Mouse (Mus musculus) adrenal gland, postnatal 4 days (tissue): ENCODE measurements around the gene Cpa5. TPM values are rescaled to one million over a fixed set of nuclear protein-coding genes. Genes with fewer than 3 reads are reported as not detected.

Experiments
- DNase-seq, 2 experiments: peaks; one replicate each; pipeline ENCODE4 v3.0.0; 2021 to 2022; ENCODE audit warnings: low spot score in 2 of 2, mixed read lengths in 2 of 2
- total RNA-seq, 2 experiments: library from RNA; stranded (reverse); gene quantifications; 2 replicates each; pipeline ENCODE4 v1.2.3; 2021

Gene Cpa5
- total RNA-seq, 2 experiments from 2014 or later, result not detected

- no peak for DNase-seq
These were observed 33.1 kb downstream of the Cpa5 start for GRCm38 (mm10) chr6:30643694-30644460.

- DNase-seq, result no peak
These were observed 33.7 kb downstream of the Cpa5 start for GRCm38 (mm10) chr6:30644462-30644861.

GRCm38 (mm10) chr6:30645379-30645778, 34.6 kb downstream of the Cpa5 start:
- DNase-seq, result no peak

GRCm38 (mm10) chr6:30649651-30650296, 39.0 kb downstream of the Cpa5 start:
- DNase-seq, result no peak

GRCm38 (mm10) chr6:30652425-30653188, 41.8 kb downstream of the Cpa5 start:
- DNase-seq, result no peak

- no peak for DNase-seq
These were observed 42.7 kb downstream of the Cpa5 start for GRCm38 (mm10) chr6:30653518-30653917.

- DNase-seq, result no peak
These were observed 43.6 kb downstream of the Cpa5 start for GRCm38 (mm10) chr6:30654402-30654859.

GRCm38 (mm10) chr6:30654932-30655331, 44.1 kb downstream of the Cpa5 start:
- DNase-seq, result no peak

- DNase-seq, result no peak
These were observed 46.5 kb downstream of the Cpa5 start for GRCm38 (mm10) chr6:30657279-30657678.

GRCm38 (mm10) chr6:30658619-30659018, 47.8 kb downstream of the Cpa5 start:
- no peak for DNase-seq

GRCm38 (mm10) chr6:30664776-30665175, 54.0 kb downstream of the Cpa5 start:
- no peak for DNase-seq

GRCm38 (mm10) chr6:30665296-30665695, 54.5 kb downstream of the Cpa5 start:
- DNase-seq, result no peak

GRCm38 (mm10) chr6:30666043-30666442, 55.2 kb downstream of the Cpa5 start:
- no peak for DNase-seq

- DNase-seq, result no peak
These were observed 56.8 kb downstream of the Cpa5 start for GRCm38 (mm10) chr6:30667585-30667984.

GRCm38 (mm10) chr6:30671696-30672095, 60.9 kb downstream of the Cpa5 start:
- DNase-seq, result no peak

- no peak for DNase-seq
These were observed 63.2 kb downstream of the Cpa5 start for GRCm38 (mm10) chr6:30673764-30674561.

GRCm38 (mm10) chr6:30674714-30675280, 64.0 kb downstream of the Cpa5 start:
- no peak for DNase-seq

- DNase-seq, result no peak
These were observed 64.5 kb downstream of the Cpa5 start for GRCm38 (mm10) chr6:30675281-30675771.

- DNase-seq, result no peak
These were observed 65.7 kb downstream of the Cpa5 start for GRCm38 (mm10) chr6:30676506-30676905.

- no peak for DNase-seq
These were observed 66.8 kb downstream of the Cpa5 start for GRCm38 (mm10) chr6:30677591-30677990.
